Mouse (Mus musculus): ENCODE results near the gene Pfn1.

The Pfn1 gene

DNA sequence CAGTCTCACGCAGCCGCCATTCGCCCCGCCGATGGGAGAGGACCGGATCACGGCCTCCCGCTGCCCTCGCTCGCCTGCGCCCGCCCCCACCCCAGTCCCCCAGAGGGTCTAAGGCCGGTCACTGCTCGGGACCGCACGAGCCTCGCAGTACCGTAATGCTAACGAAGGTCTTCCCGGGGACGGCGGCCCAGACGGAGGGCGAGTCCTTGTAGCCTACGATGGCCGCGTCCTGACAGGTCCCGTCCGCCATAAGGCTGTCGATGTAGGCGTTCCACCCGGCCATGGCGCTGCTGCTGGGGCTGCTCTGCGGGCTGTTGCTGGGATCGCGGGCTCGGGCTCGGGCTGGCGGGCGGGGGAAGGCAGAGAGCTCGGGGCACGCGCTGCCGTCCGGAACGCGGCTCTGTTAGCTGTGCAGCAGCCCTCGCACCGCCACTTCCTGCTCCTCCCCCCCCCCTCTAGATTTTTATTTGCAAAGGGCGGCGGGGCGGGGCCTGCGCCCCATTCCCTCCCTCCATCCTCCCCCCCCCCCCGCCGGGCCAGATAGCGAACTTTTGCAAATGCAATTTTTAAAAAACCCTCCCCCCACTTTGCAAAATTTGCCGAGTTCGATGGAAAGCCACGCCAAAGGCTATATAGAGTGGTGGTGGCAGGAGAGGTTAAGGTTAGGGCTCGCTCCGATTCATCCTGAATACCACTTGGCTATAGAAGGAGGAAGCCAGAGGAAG is at the start of gene Pfn1:
TSS of gene Pfn1 (minus strand) at position 447 of the 725 bp plus-strand sequence.
- DNase-seq = peak; percentile 76

DNA sequence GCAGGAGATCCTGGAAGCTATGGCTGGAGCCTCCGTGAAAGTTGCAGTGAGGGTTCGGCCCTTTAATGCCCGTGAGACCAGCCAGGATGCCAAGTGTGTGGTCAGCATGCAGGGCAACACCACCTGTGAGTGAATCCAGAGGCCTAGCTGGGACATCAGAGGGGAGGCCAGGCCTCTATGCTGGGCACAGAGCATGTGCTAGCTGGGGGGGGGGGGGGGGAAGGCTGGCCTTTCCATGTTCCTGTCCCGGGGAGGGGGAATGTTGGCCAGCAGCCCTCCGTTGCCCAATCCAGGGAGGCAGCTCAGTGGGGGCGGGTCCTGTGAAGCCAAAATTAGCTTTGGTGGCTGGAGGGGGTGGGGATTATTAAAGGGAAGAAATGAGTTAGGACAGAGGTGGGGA is 48.3 kb upstream of the Pfn1 start:
- no peak for DNase-seq

DNA sequence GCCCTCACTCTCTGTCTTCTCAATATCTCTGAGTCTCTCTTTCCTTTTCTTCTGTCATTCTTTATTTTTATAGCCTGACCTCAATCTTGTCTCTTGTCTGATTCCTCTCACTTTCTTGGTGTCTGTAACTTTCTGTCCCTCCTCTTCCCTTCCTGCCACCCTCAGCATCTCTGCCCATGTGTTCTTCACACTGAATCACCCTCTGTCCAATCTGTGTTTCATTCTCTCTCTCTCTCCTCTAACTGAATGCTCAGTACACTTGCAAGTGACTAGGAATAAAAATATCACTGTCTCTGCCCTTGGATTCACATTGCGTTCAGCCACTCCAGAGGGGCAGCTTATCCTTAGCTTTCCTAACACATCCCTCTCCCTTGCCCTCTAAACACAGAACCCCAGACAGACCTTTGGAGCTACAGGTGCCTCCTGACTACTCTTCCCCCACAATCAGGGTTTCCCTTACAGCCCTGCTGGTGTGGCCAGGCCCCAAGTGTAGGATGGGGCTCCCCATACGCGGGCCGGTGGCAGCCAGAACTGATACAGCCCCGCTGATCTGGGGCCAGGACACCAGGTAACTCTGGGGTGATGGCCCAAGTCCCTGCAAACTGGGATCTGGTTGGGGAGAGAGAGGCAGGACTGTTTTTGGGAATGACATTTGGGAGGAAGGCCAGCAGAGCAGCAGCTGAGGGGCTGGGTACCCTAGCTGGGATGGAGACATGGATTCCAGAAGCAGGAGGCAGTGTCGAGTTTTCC is 47.7 kb upstream of the Pfn1 start:
- no peak for DNase-seq

DNA sequence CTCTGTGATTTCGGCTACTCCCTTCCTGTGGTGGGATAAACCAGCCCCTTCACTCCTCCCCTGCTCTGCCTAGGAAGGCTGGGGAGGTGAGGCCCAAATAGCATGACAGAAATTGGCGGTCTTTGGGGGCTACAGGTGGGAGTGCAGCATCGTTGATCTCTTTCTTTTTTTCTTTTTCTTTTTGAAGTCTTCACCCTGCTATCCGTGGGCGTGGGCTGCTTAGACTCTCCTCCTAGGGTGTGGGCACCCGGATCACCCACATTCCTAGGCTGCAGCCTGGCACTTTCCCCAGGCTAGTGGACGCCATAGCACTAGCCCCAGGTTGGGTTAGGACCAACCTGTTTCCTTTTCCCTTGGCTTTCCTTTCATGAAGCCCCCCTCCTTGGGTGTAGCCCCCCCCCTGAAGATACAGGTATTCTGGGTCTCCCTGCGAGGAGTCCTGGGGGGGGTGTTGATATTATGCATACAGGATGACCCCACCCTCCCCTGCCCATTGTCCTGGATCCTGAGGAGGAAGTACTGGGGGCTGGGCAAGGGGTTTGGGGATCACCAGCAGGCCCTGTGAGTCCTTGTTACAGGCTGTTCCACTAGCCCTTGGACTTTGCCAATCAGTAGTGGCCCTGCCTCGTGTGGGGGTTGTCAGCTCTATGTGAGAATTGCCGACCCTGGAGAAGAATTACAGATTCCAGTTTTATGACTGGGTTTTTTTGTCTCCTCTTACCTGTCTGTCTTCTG is 46.9 kb upstream of the Pfn1 start:
- DNase-seq = no peak

DNA sequence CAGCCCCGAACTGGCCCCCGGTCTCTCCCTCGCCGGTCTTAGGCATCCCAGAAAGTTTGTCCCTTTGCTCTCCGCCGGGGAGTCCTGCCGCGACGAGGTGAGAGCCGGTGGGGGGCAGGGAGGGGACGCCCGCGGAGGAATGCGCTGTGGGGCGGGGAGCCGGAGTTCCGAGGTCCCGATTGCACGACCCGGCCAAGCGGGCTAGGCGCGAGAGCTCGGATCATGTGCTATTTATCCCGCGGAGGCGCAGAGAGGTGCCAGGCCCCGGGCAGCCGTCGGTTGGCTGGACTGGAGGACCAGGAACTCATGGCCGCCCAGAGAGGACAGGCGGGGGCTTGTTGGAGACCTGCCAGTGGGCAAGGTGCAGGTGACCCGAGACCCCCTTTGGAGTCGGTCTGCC is 46.2 kb upstream of the Pfn1 start:
- peak; percentile 86 for DNase-seq

DNA sequence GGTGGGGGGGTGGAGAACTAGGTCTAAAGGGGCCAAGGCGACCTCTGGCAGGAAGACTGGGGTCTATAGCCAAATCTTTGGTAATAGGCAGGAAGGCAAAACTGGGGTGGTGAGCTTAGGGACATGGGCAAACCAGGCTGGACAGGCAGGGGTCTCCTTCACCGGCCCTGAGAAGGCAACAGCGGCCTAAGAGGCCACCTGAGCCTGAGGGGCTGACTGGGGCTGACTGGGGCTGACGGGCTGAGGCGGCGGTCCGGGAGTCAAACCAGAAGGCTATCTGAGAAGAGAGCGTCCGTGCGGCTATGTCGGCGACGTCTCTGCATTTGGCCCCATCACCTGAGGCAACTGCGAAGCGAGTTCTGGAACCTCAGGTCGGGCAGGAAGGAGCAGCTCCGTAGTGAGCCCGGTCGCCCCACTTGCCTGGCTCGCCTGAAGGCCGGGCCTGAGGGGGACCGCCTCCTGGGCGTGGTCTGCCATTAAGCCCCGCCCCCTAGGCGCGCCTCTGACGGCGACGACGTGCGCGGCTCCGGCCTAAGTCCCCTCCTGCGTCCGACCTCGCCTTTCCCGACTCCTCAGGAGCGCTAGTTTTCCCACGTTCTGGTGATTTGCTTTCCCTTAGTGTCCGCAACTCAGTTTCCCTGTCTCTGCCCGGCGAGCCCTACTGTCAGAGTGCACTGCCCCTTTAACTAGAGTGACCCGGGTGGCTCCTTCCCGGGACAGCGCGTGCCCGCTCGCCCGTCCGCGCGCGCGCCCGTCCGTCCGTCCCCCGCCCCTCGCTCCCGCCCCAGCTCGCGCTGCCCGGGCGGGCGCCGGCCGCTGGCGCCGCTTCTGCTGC is 45.5 kb upstream of the Pfn1 start, which contains the start of the genes Inca1 and Kif1c:
TSS of gene Inca1 (minus strand) at position 434 of the 835 bp plus-strand sequence.
TSS of gene Kif1c (plus strand) at position 827 of the 835 bp plus-strand sequence.
- DNase-seq = peak; percentile 98

DNA sequence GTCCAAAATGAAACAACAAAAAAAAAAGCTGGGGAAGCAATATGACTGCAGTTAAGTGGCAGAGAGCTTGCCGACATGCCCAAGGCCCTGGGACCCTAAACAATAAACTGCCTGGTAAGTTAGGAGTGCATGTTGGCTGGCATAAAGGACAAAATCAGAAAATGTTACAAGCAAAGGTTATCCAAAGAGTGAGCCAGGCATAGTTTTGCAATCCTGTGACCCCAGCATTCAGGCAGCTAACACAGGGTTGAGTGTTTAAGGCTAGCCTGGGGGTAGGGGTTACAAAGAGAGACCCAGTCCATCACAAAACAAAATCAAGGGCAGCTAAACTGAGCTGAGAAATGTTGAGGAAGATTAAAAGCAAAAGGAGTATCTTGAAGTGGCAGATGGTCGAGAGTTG is 44.6 kb upstream of the Pfn1 start:
- no peak for DNase-seq

DNA sequence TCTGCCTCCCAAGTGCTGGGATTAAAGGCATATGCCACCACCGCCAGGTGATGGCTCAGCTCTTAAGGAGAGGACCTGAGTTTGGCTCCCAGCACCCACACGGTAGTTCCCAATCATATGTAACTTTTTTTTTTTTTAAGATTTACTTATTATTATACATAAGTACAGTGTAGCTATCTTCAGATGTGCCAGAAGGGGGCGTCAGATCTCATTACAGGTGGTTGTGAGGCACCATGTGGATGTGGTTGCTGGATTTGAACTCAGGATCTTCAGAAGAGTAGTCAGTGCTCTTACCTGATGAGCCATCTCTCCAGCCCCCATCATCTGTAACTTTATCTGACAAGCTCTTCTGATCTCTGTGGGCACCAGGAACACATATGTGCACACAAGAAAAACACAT is 42.9 kb upstream of the Pfn1 start:
- no peak for DNase-seq

DNA sequence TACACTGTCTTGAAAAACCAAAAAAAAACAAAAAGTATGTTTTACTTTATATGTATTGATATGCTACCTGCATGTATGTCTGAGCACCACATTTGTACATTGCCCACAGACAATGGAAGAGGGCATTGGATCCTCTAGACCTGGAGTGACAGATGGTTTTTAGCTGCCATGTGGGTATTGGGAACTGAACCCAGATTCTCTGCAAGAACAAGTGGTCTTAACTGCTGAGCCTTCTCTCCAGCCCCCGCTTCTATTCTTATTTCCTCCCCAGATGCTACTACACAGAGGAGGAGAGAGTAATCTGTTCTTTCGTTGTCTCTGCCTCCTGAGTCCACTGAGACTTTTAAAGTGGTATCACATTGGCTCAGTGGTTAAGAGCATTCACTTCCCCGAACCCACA is 39.1 kb upstream of the Pfn1 start:
- DNase-seq = no peak

DNA sequence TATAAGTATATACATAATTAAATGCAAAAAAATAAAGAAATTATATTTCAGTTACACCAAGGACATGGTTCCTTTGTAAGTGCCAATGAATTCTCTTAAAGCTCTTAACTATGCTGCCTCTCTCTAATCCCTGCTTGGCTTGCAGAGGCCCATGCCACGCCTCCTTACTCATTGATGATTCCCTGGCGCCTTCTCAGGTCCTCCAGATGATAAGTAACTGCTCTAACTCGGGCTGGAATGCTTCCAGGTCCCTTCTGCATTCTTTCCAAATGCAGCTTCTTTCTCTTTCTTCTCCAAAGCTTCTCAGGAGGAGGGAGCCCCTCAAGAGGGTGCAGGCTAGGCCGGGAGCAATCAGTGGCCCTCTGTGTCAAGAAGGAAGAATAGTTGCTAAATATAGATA is 35.1 kb upstream of the Pfn1 start:
- peak; percentile 43 for DNase-seq

DNA sequence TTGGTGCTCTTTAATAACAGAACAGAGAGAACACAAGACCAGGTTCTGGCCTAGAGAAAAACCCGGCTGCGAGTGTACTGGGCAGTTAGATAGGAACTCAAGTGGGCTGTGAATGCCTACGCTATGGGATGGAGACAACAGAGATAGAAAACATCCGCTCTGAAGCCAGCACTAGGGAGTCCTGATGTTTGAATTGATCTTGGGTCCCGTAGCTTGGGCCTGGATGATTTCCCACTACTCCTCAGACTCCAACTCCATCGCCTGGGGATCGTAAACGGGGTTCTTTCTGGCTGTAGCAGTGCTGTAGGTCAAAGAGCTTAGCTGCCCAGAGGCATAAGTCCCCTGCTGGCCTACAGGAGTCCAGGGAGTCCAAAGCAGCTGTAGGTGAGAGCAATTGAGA is 33.9 kb upstream of the Pfn1 start:
- peak; percentile 25 for DNase-seq

DNA sequence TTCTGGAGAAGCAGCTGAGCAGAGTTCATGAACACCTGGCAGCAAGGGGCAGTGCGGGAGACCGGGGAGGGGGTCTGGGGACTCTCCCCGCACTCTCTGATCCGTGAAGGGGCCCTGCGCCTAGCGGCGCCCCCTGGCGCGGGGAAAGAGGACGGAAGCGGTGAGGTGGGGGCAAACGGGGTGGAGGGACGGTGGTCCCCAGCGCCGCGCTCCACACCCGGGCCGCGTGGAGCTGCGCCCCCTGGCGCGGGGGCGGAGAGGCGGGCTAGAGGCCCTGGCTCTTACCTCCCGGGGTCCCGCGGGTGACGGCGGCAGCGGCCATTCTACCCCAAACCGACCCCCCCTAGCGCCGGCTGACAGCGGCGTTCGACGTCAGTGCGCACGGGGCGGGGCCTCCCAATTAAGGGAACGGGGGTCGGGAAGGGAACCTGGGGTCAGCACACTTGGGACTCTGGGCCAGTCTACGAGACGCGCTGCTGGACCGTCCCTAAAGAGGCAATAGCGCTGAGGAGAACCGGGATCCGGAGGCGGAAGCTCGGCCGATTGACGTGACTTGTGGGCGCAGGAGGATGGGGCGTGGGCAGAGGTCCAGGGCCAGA is 33.3 kb upstream of the Pfn1 start, which contains the start of gene Camta2:
TSS of gene Camta2 (minus strand) at position 505 of the 599 bp plus-strand sequence.
- DNase-seq = peak; percentile 91

DNA sequence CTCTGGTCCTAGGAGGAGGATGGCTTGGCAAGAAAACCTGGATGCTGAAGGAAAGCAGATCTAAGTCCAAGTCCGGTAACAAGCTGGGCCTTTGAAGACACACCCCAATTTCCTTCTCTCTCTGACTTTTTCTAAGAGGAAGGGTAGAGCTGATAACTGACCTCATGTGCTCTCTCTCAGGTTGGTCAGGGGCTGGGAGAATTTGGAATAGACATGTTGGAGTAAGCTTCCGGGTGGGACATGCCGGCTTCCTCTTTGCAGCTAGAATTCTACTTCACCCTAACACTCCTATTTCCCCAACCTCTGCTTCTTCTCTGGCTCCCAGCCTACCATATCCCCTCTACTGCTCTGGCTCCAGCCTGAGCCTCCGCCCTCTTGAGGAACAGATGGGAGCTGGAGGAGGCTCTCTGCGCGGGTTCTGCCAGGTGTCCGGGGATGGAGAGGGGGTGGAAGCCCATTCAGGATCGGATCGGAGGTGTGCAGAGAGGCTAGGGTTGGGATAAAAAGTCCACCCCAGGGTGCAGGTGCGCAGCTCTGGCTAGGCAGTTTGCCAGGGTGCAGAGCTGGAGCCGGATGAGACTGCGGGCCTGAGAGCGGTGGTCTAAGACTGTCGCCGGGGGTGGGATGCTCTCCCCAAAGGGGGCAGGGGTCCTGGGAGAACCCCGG is 32.6 kb upstream of the Pfn1 start:
- peak; percentile 49 for DNase-seq

DNA sequence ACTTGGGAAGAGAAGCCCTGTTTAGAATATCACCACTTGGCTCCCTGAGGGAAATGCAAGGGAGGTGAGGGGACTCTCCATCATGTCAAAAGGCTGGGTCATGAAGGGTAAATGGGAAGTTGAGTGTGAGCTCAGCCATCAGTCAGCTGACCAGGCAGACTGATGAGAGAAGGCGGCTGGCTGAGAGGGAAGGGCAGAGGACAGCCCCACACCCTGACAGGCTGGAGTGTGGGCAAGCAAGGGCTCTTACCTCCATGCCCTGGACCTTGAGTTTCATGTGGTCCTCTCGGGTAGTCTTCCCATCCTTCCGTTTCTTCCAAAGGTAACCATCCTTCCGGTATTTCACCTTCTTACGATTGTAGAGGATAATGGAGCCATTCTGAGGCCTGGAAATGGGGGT is 29.2 kb upstream of the Pfn1 start:
- DNase-seq = no peak

DNA sequence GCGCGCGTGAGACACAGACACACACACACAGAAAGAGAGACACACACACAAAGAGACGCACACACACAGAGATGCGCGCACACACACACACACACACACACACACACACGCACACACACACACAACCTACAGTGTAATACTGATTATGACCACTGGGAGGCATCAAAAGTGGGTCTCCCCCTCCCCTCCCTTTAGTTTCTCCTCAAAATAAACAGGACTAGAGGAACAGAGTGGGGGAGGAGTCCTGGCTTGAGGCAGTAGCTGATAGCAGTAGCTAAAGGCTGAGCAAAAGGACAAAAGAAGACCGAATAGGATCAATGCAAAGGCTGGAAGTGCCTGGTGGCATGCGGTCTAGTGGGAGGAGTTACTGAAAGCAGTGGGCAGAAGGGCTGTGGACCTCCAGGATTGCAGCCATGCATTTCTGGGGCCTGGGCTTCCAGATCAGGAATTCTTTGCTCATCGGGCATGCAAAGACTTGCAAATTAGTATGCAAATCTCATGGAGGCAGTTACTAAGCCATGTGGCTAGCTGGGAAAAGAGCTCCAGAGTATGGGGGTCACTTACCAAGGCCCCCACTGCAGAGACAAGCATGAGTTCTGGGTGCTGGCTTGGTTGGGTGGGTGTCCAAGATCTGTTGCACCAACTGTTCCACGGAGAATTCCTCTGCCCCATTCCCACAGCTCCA is 27.6 kb upstream of the Pfn1 start:
- DNase-seq = no peak

DNA sequence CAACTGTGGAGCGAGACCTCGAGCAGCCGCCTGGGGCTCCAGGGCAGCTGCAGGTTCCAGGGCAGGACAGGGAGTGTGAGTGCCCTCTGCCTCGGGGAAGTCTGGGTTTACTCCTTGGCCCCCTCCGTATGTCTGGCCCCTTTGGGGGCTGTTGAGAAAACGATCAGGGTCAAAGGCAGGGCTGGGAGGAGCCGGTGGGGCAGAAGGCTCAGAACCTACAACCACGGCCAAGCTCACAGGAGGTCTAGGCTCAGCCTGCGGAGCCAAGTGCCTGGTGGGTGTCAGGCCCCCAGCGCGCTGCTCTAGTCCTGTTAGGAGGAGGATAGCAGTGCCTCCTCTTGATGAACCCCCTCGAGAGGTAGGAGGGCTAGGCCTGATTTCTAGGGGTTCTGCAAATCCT is 26.7 kb upstream of the Pfn1 start:
- DNase-seq = no peak

DNA sequence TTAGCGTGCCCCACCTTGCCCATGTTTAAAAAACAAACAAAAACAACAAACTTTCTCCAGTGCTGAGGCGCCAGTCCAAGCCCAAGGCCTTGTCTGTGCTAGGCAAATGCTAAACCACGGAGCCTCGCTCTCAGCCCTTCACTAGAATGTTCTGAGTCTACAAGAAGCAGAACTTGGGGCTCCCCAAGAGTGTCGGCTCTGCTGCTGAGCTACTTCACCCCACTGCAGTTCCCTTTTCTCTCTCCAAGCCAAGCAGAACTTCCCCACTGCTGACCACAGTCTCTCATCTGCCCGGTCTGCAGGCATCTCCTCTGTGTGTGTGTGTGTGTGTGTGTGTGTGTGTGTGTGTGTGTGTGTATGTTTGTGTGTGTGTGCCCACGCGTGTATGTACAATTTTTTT is 25.4 kb upstream of the Pfn1 start:
- no peak for DNase-seq

DNA sequence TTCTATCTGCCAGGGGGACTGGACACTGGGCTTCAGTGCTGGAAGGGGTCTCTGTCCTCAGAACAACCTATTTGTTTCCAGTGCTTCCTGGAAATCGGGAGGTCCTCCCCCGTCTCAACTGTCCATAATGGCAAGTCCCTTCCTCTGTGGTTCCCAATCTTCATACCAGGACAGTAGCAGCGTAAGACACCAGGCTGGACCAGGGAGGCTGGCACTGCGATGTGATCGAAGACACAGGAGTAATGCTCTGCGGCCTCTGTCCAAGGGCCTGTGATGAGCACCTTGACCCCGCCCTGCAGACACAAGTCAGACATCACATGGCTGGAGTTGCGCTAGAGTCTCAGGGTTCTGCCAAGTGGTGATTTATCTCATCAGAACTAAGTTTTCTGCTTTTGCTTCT is 24.9 kb upstream of the Pfn1 start:
- DNase-seq = no peak

DNA sequence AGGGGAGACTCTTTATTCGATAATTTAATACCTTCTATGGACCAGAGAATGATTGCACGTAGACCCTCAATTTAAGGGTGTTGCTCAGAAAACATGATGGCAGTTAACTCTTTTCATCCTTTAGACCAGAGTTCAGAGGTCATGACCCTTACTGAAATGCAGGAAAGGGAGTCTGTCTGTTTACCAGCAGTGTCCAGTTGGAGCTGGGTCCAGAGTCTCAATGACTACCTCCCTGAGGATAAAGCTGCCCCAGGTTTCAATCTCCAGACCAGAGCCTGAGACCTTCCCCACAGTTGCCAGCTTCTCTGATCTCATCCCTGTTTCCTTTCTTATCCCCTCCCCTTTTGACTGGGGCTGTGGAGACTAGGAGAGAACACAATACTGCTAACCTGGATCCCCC is 24.1 kb upstream of the Pfn1 start:
- DNase-seq = no peak

DNA sequence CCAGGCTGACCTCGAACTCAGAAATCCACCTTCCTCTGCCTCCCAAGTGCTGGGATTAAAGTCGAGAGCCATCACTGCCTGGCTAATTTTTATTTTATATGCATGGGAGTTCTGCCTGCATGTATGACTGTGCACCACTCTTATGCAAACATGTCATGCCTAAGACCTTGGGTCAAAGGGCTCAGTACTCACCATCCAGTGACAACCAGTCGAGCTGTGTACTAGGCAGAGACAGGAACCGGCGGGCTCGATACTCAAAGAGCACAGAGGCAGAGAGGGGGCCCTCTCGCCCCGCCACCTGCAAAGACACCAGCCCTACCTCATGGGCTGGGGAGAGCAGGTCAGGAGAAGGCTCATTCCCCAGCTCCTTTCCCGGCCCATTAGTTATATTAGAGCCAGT is 23.6 kb upstream of the Pfn1 start:
- no peak for DNase-seq

DNA sequence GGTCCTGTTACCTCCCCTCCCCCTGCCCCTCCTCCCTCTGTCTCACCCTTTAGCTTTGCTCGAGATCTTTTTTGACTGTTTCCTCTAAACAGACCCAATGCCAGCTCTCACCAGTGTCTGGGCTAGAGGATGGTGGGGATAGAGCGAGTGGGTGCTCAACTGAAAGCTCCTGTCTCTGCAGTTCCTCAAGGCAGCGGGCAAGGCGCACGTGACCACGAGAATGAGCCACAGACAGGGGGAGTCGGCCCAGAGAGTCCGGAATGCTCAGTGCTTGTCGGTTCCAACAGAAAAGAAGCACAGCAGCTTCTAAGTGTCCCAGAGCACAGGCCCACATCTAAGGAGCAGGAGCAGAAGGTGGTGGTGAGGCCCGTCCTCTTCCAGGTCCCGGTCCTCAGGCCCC is 20.1 kb upstream of the Pfn1 start:
- DNase-seq = no peak
